Mouse (Mus musculus) midbrain, embryonic 14.5 days (tissue): ENCODE measurements around the gene Pcf11. TPM values are rescaled to one million over a fixed set of nuclear protein-coding genes. Genes with fewer than 3 reads are reported as not detected.

Experiments used
- ATAC-seq: fragments of 200-750 bp; cut with Nextera tagmentation; 2 replicates; pipeline ENCODE4 v1.8.0; 2017; ENCODE audit warnings: moderate number of reproducible peaks, moderate library complexity; ENCODE audit not compliant: low FRiP score, low TSS enrichment
- DNase-seq: peaks from one replicate; pipeline ENCODE4 v3.0.0-alpha.2; 2015
- H3K27ac ChIP-seq: fragments of 300-500 bp; sonication (generic); replicated peaks from 2 replicates; pipeline ENCODE4 v1.5.1; 2014; ENCODE audit warnings: mild to moderate bottlenecking, low read depth, low read length, moderate library complexity
- H3K27me3 ChIP-seq: fragments of 300-500 bp; sonication (generic); 2 replicates; pipeline ENCODE4 v1.6.1; 2014; ENCODE audit warnings: low read length, control low read depth, mixed read lengths; ENCODE audit not compliant: control insufficient read depth, insufficient read depth
- H3K36me3 ChIP-seq: fragments of 300-500 bp; sonication (generic); 2 replicates; pipeline ENCODE4 v1.6.1; 2014; ENCODE audit warnings: low read length, control low read depth; ENCODE audit not compliant: control insufficient read depth, insufficient read depth
- H3K4me1 ChIP-seq: fragments of 300-500 bp; sonication (generic); 2 replicates; pipeline ENCODE4 v1.6.1; 2014; ENCODE audit warnings: mild to moderate bottlenecking, antibody characterized with exemption, low read length, control low read depth; ENCODE audit not compliant: control insufficient read depth, insufficient read depth
- H3K4me2 ChIP-seq: fragments of 300-500 bp; sonication (generic); 2 replicates; pipeline ENCODE4 v1.6.1; 2014; ENCODE audit warnings: mild to moderate bottlenecking, low read length, moderate library complexity
- H3K4me3 ChIP-seq: fragments of 300-500 bp; sonication (generic); replicated peaks from 2 replicates; pipeline ENCODE4 v1.5.1; 2014; ENCODE audit warnings: low read depth, low read length
- H3K9ac ChIP-seq: fragments of 300-500 bp; sonication (generic); replicated peaks from 2 replicates; pipeline ENCODE4 v1.6.1; 2014; ENCODE audit warnings: mild to moderate bottlenecking, low read length, moderate library complexity
- H3K9me3 ChIP-seq: fragments of 300-500 bp; sonication (generic); 2 replicates; pipeline ENCODE4 v1.6.1; 2016; ENCODE audit warnings: low read length, control low read depth, mixed read lengths; ENCODE audit not compliant: control insufficient read depth
- WGBS: fragments of 180-500 bp; shearing (Covaris S2); extraction: QIAGEN DNeasy Blood & Tissue Kit; methylation state at CpG from one replicate; pipeline ENCODE4 v1.1.7; 2014; 5-methylcytosine and 5-hydroxymethylcytosine counted together
- polyA plus RNA-seq: library from polyadenylated mRNA; unstranded; fragments of >200 nt; fragmentation: Nextera tagmentation; extraction: Ambion mirVana; gene quantifications from 2 replicates; pipeline ENCODE4 v1.2.1, GENCODE M21; 2014

Gene Pcf11
- polyA plus RNA-seq, 1 experiment from 2014 or later: 19.9 TPM

DNA sequence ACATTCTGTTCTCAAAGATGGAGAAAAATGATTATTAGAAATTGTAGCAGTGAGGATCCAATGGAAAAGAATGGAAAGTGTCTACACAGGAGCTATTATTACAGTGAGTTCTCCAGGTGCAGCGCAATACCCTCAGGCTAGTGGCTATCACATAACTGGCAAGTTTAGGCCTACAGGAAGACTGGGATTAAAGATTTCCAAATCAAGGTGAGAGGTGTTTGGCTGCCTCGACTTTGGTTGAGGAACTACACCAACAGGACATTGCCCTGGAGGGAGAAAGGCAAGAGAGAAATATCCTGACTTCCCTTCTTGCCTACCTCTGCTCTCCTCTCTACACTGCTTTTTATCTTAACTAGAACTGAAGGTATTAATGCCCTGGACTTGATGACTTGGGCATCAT is 19.4 kb upstream of the Pcf11 start:
- no peak for DNase-seq
- Histone ChIP-seq H3K27ac (no peak overlapping the region), H3K4me2 (no peak overlapping the region), H3K9me3 (no peaks in the 10 kb centered on the region), H3K27me3 (no peaks in the 10 kb centered on the region), H3K36me3 (no peaks in the 10 kb centered on the region), H3K4me3 (no peak overlapping the region), H3K9ac (no peak overlapping the region), H3K4me1 (no peaks in the 10 kb centered on the region)
- WGBS: 85% methylated on average over 2 of the region's 2 CpGs
- no peak for ATAC-seq

DNA sequence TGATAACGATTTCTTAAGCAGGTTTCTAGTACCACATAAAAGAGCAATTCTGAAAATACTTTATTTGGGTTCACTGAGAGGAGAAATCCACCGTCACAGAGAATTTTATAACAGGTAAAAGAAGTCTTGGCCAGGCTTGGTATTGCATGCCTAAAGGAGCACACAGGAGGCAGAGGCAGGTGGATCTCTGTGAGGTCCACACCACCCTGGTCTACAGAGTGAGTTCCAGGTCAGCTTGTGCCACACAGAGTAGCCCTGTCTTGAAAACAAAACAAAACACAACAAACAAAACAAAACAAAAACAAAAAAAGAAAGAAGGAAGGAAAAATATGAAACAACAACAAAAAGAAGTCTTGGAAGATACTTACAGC is 18.6 kb upstream of the Pcf11 start:
- DNase-seq: no peak
- Histone ChIP-seq H3K9me3 (no peaks in the 10 kb centered on the region), H3K9ac (no peak overlapping the region), H3K27me3 (no peaks in the 10 kb centered on the region), H3K27ac (no peak overlapping the region), H3K36me3 (no peaks in the 10 kb centered on the region), H3K4me2 (no peak overlapping the region), H3K4me3 (no peak overlapping the region), H3K4me1 (no peaks in the 10 kb centered on the region)
- ATAC-seq: no peak
- WGBS: 89% methylated on average over 2 of the region's 2 CpGs

DNA sequence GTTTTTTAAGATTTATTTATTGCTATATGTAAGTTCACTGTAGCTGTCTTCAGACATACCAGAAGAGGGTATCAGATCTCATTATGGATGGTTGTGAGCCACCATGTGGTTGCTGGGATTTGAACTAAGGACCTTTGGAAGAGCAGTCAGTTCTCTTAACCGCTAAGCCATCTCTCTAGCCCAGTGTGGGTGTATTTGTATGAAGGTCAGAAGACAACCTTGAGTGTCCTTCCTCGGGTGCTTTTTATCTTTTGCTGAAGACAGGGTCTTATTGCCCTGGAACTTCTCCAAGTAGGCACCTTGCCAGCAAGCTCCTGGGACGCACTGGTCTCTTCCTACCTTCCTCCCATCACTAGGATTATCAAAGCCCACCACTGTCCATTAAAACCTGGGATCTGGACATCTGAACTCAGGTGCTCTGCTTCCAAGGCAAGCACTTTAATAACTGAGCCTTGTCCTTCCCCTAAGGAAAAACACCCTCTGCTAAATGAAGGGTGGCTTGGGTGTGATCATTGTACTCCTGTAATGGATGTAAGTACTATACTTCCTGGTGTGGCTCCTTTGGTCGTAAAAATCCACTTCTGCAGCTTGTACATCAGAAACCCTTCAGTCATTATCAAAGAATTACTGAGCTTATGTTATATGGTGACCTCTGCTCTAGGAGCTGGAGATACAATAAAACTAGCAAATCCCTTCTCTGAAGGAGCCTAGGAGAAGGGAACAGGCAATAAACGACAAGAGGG is 18.0 kb upstream of the Pcf11 start:
- Histone ChIP-seq H3K4me2 (no peak overlapping the region), H3K4me3 (no peak overlapping the region), H3K27me3 (no peaks in the 10 kb centered on the region), H3K9ac (no peak overlapping the region), H3K36me3 (no peaks in the 10 kb centered on the region), H3K4me1 (no peaks in the 10 kb centered on the region), H3K27ac (no peak overlapping the region), H3K9me3 (no peaks in the 10 kb centered on the region)
- DNase-seq (no peak), ATAC-seq (no peak)
- WGBS: 77% methylated on average over 5 of the region's 5 CpGs

DNA sequence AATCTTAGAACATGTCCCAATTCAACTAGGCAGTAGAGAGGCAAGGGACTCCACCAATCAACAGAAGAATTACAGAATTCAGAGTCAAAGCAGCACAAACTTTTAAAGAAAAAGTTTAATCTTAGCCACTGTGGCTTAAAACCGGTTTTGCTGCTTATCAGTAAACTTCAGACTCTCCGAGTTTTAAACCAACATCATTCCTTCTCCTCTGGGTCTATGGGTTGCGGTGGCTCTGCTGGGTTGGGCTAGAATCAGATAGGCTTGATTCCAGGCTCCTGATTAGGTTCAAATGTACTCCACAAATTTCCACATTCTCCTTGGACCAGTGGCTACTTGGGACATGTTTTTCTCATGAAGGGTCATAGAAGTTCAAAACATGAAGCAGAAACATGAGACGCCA is 7.6 kb upstream of the Pcf11 start:
- Histone ChIP-seq H3K4me2 (no peak overlapping the region), H3K4me1 (no peaks in the 10 kb centered on the region), H3K36me3 (no peaks in the 10 kb centered on the region), H3K9ac (no peak overlapping the region), H3K9me3 (no peaks in the 10 kb centered on the region), H3K4me3 (no peak overlapping the region), H3K27ac (no peak overlapping the region), H3K27me3 (no peaks in the 10 kb centered on the region)
- ATAC-seq (no peak), DNase-seq (no peak)
- 81% methylated on average over 4 of the region's 4 CpGs for WGBS

DNA sequence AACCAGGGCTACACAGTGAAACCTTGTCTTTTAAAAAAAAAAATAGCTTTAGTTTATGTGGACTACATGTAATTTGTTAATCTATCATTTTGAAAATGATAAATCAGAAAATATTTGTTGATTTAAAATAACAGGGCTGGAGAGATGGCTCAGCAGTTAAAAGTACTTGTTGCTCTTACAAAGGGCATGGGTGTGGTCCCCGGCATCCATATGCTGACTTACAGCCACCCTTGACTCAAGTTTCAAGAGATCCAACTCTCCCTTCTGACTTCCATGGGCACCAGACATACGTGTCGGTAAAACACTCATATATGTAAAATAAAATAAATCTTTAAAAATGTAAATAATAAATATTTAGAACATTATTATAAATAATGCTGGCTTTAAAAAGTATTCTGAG is 5.4 kb upstream of the Pcf11 start:
- H3K36me3 ChIP-seq: no peaks in the 10 kb centered on the region
- WGBS: 91% methylated on average over 3 of the region's 3 CpGs
- H3K27ac ChIP-seq: no peak overlapping the region
- no peak overlapping the region for H3K4me3 ChIP-seq
- no peak overlapping the region for H3K4me2 ChIP-seq
- H3K27me3 ChIP-seq: no peaks in the 10 kb centered on the region
- DNase-seq (no peak), ATAC-seq (no peak)
- H3K4me1 ChIP-seq: peaks cover 3% of the 10 kb centered on the region; the same call in 1 of the 2 replicates
- H3K9ac ChIP-seq: no peak overlapping the region
- no peaks in the 10 kb centered on the region for H3K9me3 ChIP-seq

DNA sequence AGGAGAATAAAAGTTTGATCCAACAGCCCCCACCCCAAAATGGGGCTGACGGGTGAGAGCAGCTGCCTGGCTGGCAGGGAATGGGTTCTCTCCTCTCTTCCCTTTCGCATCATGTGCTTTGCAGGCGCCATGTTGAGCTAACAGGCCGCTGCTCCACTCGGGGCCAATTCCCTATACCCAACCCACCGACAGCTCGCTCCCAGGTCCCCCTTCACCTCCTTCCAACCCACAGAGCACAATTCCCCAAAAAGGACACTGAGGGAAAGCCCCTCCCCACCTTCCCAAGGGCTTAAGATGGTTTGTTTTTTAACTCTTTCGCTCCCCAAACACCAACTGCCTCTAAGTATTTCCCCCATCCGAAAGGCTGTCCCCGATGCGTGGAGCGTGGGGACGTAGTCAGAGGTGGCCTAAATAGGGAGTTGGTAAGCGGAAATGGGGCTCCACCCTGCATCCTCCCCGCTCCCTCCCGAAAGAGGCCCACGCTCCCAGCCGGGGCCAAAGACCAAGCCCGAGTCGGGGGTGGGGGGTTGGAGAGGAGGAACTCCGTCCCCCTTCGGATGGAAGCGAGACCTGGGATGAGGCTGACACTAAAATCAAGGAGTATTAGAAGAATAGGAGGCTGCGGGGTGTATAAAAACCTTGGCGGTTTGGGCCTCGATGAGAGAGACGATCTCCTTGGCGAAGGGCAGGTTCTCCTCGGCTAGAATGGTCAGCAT is 785 bp downstream of the Pcf11 start:
- ATAC-seq (peak; percentile 4; the same call in 1 of the 2 replicates), DNase-seq (peak; percentile 70)
- Histone ChIP-seq H3K27ac (peak overlapping the region; percentile 99), H3K9ac (peak overlapping the region; percentile 96), H3K4me3 (peak overlapping the region; percentile 99), H3K27me3 (no peaks in the 10 kb centered on the region), H3K9me3 (no peaks in the 10 kb centered on the region), H3K36me3 (peaks cover 4% of the 10 kb centered on the region; the same call in 1 of the 2 replicates), H3K4me2 (peak overlapping the region; percentile 91), H3K4me1 (peaks cover 21% of the 10 kb centered on the region)
- under 1% methylated on average over 29 of the region's 29 CpGs for whole genome bisulfite sequencing

DNA sequence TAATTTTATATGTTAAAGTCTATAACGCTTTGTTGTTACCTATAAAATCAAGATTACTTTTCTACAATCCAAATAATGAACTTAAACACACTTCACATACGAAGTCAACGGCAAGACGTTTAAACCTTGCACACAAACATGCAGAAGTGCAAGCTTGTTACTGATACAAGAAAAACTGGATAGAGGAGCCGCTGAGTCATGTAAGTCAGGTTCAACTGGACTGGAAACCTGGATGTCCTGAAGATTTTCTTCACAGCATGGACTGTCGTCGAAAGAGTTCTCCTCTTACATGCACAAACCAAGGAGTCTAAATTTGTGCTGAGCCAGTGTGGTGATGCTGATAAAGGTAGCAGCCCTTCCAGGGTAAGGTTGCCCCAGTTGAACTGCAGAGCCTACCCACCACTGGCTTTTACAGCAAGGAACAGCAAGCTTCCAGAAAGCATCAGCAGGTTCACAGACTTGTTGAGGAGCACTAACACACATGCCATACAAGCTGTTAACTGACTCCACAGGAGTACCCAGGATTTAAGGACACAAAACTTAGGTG is 3.4 kb downstream of the Pcf11 start:
- Histone ChIP-seq H3K4me2 (peak overlapping the region; percentile 91), H3K36me3 (peaks cover 15% of the 10 kb centered on the region), H3K4me3 (0 out of 2 replicates have a peak overlapping the region, but pooled peaks have one; percentile 99), H3K27ac (no peak overlapping the region), H3K27me3 (no peaks in the 10 kb centered on the region), H3K9me3 (no peaks in the 10 kb centered on the region), H3K9ac (no peak overlapping the region), H3K4me1 (peaks cover 21% of the 10 kb centered on the region)
- ATAC-seq: no peak
- no peak for DNase-seq
- WGBS: 88% methylated on average over 7 of the region's 7 CpGs

DNA sequence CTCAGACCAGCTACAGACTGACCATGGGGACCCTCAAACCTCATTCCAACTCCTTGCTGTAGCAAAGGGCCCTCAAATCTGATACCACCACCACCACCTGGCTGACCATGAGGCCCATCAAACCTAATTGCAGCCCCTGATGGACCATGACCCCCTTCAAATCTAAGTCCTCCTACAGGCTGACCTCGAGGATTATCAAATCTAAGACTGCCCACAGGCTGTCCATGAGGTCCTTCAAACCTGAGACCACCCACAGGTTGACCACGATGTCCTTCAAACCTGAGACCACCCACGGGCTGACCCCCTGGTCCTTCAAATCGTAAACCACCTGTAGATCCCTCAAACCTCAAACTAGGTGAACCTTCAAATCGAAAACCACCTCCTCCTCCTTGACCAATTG is 11.7 kb downstream of the Pcf11 start:
- H3K27me3 ChIP-seq: no peaks in the 10 kb centered on the region
- no peak for DNase-seq
- H3K4me2 ChIP-seq: no peak overlapping the region
- no peak overlapping the region for H3K9ac ChIP-seq
- H3K4me3 ChIP-seq: no peak overlapping the region
- H3K27ac ChIP-seq: no peak overlapping the region
- H3K9me3 ChIP-seq: 0 out of 2 replicates have a peak, but pooled peaks cover 3% of the 10 kb centered on the region
- WGBS: 98% methylated on average over 5 of the region's 5 CpGs
- H3K36me3 ChIP-seq: peaks cover 65% of the 10 kb centered on the region
- 0 out of 2 replicates have a peak, but pooled peaks cover 3% of the 10 kb centered on the region for H3K4me1 ChIP-seq
- no peak for ATAC-seq
